Mouse (Mus musculus): Measurements from ENCODE around the gene Asb12. TPM values are rescaled to one million over a fixed set of nuclear protein-coding genes. Genes with fewer than 3 reads are reported as not detected.

Gene Asb12
- polyA plus RNA-seq, 1 experiment from 2014 or later = 0.17 TPM

Other genes starting within 250 kb of the Asb12 start
- 11.1 and 11.8 TPM in 2 replicates for gene Amer1, start 113.1 kb downstream of the Asb12 start, polyA plus RNA-seq (2014; fragmentation: Nextera tagmentation; extraction: Ambion mirVana)
- gene Pfn5, start 117 bp upstream of the Asb12 start, polyA plus RNA-seq (2014; fragmentation: Nextera tagmentation; extraction: Ambion mirVana) = not detected in 2 replicates
- gene Zc4h2, start 100.5 kb upstream of the Asb12 start, polyA plus RNA-seq (2014; fragmentation: Nextera tagmentation; extraction: Ambion mirVana) = 80.7 and 86.1 TPM in 2 replicates
- 3.5 and 4.8 TPM in 2 replicates for gene Zc3h12b, start 153.7 kb upstream of the Asb12 start, polyA plus RNA-seq (2014; fragmentation: Nextera tagmentation; extraction: Ambion mirVana)

Data from midbrain, embryonic 14.5 days (tissue).